Mouse (Mus musculus) ES-Bruce4 (cell line): Measurements from ENCODE around the gene Map2k6.

Source experiments
- CTCF ChIP-seq: IDR thresholded peaks from one replicate; pipeline ENCODE4 v1.8.1; 2011; ENCODE audit warnings: low read depth, low read length
- EP300 ChIP-seq: IDR thresholded peaks from 2 replicates; pipeline ENCODE4 v1.6.1; 2011; ENCODE audit warnings: low read depth, low read length; ENCODE audit not compliant: insufficient read depth
- POLR2A ChIP-seq: IDR thresholded peaks from one replicate; pipeline ENCODE4 v1.8.1; 2011; ENCODE audit warnings: low read length; ENCODE audit not compliant: insufficient read depth

DNA sequence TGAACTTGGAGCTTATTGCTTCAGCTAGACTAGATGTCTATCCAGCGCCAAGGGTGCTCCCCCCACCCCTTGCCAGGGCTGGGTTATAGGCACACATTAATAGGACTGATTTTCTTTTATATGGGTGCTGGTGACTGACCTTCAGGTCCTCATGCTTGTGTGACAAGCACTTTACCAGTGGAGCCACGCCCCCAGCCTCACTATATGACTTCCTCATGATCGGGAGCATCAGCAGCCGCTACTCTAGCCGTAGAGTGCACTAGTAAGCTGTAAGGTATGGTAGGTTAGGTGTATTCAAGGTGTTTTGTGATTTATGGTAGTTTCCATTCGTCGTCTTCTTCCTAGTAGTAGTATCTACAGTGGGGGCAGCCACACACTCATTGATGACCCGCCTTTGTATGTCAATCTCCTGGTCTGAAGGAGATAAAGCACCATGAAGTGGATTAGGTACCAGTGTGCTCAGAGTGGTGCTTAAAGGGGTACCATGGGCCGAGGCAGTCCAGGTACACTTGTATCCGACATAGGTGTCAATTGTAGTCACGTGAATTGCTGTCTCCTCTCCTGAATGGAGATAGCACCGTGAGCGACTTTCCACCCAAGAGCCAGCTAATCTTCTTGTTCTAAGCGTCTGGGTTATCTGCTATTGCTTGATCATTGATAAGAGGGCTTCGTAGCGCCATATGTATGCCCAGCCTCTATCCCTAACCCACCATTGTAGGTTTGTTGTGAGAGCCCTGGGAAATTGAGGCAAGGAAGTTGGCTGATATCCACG is 62.8 kb downstream of the Map2k6 start:
- no peak for TF ChIP-seq CTCF
- TF ChIP-seq POLR2A: no peak
- no peak for TF ChIP-seq EP300
